Mouse (Mus musculus): Measurements from ENCODE around the gene Zfp280c.

DNA sequence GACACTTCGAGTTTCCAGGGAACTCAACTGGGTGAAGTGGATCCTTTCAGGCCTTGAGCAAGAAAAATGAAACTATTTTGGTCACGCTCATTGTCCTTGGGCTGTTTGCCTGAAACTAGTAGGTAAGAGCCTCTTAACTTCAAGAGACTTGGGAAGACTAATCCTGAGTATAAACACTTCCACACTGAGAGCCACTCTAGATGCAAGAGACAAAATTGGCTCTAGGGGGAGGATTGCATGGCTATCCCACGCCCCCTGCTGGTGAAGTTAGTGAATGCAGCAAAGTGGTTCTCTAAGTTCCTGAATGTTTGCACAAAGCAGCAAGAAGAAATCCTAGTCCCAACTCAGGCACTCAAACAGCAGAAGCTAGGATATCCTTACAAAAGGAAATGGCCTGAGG, 62.1 kb downstream of the Zfp280c start:
- TF ChIP-seq POLR2A (IDR thresholded peaks at IDR 0.05; ENCODE audit: insufficient read length, low read depth) = no peak
- TF ChIP-seq MYOG (IDR thresholded peaks at IDR 0.05; ENCODE audit: control insufficient read depth in 1 of 3, insufficient read depth in 1 of 3, insufficient read length in 2 of 3, low read depth in 2 of 3) = no peak
- no peak for TF ChIP-seq TCF12 (IDR thresholded peaks at IDR 0.05; ENCODE audit: insufficient read depth, poor library complexity, severe bottlenecking)
- no peak for TF ChIP-seq E2F4 (IDR thresholded peaks at IDR 0.05; ENCODE audit: insufficient read depth)
- no peak for TF ChIP-seq POLR2AphosphoS2 (IDR thresholded peaks at IDR 0.05; ENCODE audit: insufficient read length, low read depth)
- TF ChIP-seq SRF (IDR thresholded peaks at IDR 0.05; ENCODE audit: control insufficient read depth, insufficient read length, low read depth) = no peak
- no peak for TF ChIP-seq MAX (IDR thresholded peaks at IDR 0.05; ENCODE audit: low read depth)
- TF ChIP-seq REST (IDR thresholded peaks at IDR 0.05; ENCODE audit: insufficient read depth, insufficient read length) = no peak
- TF ChIP-seq CEBPB (IDR thresholded peaks at IDR 0.05; ENCODE audit: insufficient read depth, poor library complexity, severe bottlenecking) = no peak
- no peak for TF ChIP-seq USF1 (IDR thresholded peaks at IDR 0.05; ENCODE audit: low read depth)
- no peak for TF ChIP-seq MYOD1 (IDR thresholded peaks at IDR 0.05; ENCODE audit: control insufficient read depth in 1 of 3, insufficient read length in 2 of 3, low read depth in 2 of 3)
- TF ChIP-seq TCF3 (IDR thresholded peaks at IDR 0.05; ENCODE audit: insufficient read length, low read depth) = no peak

All from myocyte (in vitro differentiated cells).